Mouse (Mus musculus) forebrain, embryonic 14.5 days (tissue): ENCODE data around the gene Sidt1. TPM values are rescaled to one million over a fixed set of nuclear protein-coding genes. Genes with fewer than 3 reads are reported as not detected.

Experiments
- ATAC-seq: fragments of 200-750 bp; cut with Nextera tagmentation; 2 replicates; pipeline ENCODE4 v1.8.0; 2017; ENCODE audit warnings: mild to moderate bottlenecking, moderate library complexity
- DNase-seq: peaks from one replicate; pipeline ENCODE4 v3.0.0-alpha.2; 2015; ENCODE audit warnings: low spot score
- H3K27ac ChIP-seq: fragments of 300-500 bp; sonication (generic); 2 replicates; pipeline ENCODE4 v1.5.1; 2014; ENCODE audit warnings: low read depth, mild to moderate bottlenecking, control low read depth, low read length, moderate library complexity
- H3K27me3 ChIP-seq: fragments of 300-500 bp; sonication (generic); replicated peaks from 2 replicates; pipeline ENCODE4 v1.6.1; 2014; ENCODE audit warnings: low read length, control low read depth, mixed read lengths; ENCODE audit not compliant: control insufficient read depth, insufficient read depth
- H3K36me3 ChIP-seq: fragments of 300-500 bp; sonication (generic); 2 replicates; pipeline ENCODE4 v1.6.1; 2014; ENCODE audit warnings: low read length, control low read depth; ENCODE audit not compliant: control insufficient read depth, insufficient read depth
- H3K4me1 ChIP-seq: fragments of 300-500 bp; sonication (generic); 2 replicates; pipeline ENCODE4 v1.6.1; 2014; ENCODE audit warnings: antibody characterized with exemption, low read length, control low read depth; ENCODE audit not compliant: control insufficient read depth, insufficient read depth
- H3K4me2 ChIP-seq: fragments of 300-500 bp; sonication (generic); 2 replicates; pipeline ENCODE4 v1.6.1; 2014; ENCODE audit warnings: mild to moderate bottlenecking, control low read depth, low read length
- H3K4me3 ChIP-seq: fragments of 300-500 bp; sonication (generic); 2 replicates; pipeline ENCODE4 v1.5.1; 2014; ENCODE audit warnings: low read depth, low read length, control low read depth
- H3K9ac ChIP-seq: fragments of 300-500 bp; sonication (generic); 2 replicates; pipeline ENCODE4 v1.6.1; 2014; ENCODE audit warnings: mild to moderate bottlenecking, low read length, control low read depth, moderate library complexity
- H3K9me3 ChIP-seq: fragments of 300-500 bp; sonication (generic); replicated peaks from 2 replicates; pipeline ENCODE4 v1.6.1; 2016; ENCODE audit warnings: low read length, control low read depth, mixed read lengths; ENCODE audit not compliant: control insufficient read depth
- WGBS: fragments of 180-500 bp; shearing (Covaris S2); extraction: QIAGEN DNeasy Blood & Tissue Kit; methylation state at CpG from one replicate; pipeline ENCODE4 v1.1.7; 2014; 5-methylcytosine and 5-hydroxymethylcytosine counted together
- polyA plus RNA-seq: library from polyadenylated mRNA; unstranded; fragments of >200 nt; fragmentation: Nextera tagmentation; extraction: Ambion mirVana; gene quantifications from 2 replicates; pipeline ENCODE4 v1.2.1, GENCODE M21; 2014

The Sidt1 gene
- polyA plus RNA-seq, 1 experiment from 2014 or later, result 3.9 TPM

GRCm38 (mm10) chr16:44268541-44269215, 64.3 kb downstream of the Sidt1 start:
- 89% methylated on average over 7 of the region's 7 CpGs for WGBS
- Histone ChIP-seq H3K27me3 (no peaks in the 10 kb centered on the region), H3K4me3 (no peak overlapping the region), H3K27ac (no peak overlapping the region), H3K9ac (no peak overlapping the region), H3K9me3 (no peaks in the 10 kb centered on the region), H3K4me2 (no peak overlapping the region), H3K4me1 (no peaks in the 10 kb centered on the region), H3K36me3 (no peaks in the 10 kb centered on the region)
- no peak for DNase-seq
- no peak for ATAC-seq

GRCm38 (mm10) chr16:44265562-44265961, 67.4 kb downstream of the Sidt1 start:
- DNase-seq, result no peak
- 91% methylated on average over 6 of the region's 6 CpGs for WGBS

GRCm38 (mm10) chr16:44264916-44265315, 68.1 kb downstream of the Sidt1 start:
- no peak for ATAC-seq
- no peak overlapping the region for H3K4me3 ChIP-seq
- 45% methylated on average over 2 of the region's 2 CpGs for WGBS
- H3K9ac ChIP-seq, result no peak overlapping the region
- H3K27ac ChIP-seq, result no peak overlapping the region
- DNase-seq, result no peak
- H3K36me3 ChIP-seq, result no peaks in the 10 kb centered on the region
- H3K4me2 ChIP-seq, result no peak overlapping the region
- H3K27me3 ChIP-seq, result no peaks in the 10 kb centered on the region
- no peaks in the 10 kb centered on the region for H3K9me3 ChIP-seq
- no peaks in the 10 kb centered on the region for H3K4me1 ChIP-seq

More at GRCm38 (mm10) chr16:44265562-44265961, 67.4 kb downstream of the Sidt1 start:
- no peaks in the 10 kb centered on the region for H3K27me3 ChIP-seq
- no peak overlapping the region for H3K4me2 ChIP-seq
- H3K36me3 ChIP-seq, result no peaks in the 10 kb centered on the region
- no peaks in the 10 kb centered on the region for H3K4me1 ChIP-seq
- no peak overlapping the region for H3K9ac ChIP-seq
- ATAC-seq, result no peak
- no peaks in the 10 kb centered on the region for H3K9me3 ChIP-seq
- H3K27ac ChIP-seq, result no peak overlapping the region
- no peak overlapping the region for H3K4me3 ChIP-seq

GRCm38 (mm10) chr16:44257476-44257875, 75.5 kb downstream of the Sidt1 start:
- no peak for ATAC-seq
- Histone ChIP-seq H3K4me2 (no peak overlapping the region), H3K4me3 (no peak overlapping the region), H3K9ac (no peak overlapping the region), H3K36me3 (no peaks in the 10 kb centered on the region), H3K9me3 (no peaks in the 10 kb centered on the region), H3K27ac (no peak overlapping the region), H3K27me3 (no peaks in the 10 kb centered on the region), H3K4me1 (no peaks in the 10 kb centered on the region)
- 90% methylated on average over 3 of the region's 3 CpGs for WGBS
- no peak for DNase-seq

GRCm38 (mm10) chr16:44254698-44255097, 78.3 kb downstream of the Sidt1 start:
- ATAC-seq, result no peak
- Histone ChIP-seq H3K27me3 (no peaks in the 10 kb centered on the region), H3K9me3 (no peaks in the 10 kb centered on the region), H3K27ac (no peak overlapping the region), H3K4me2 (no peak overlapping the region), H3K36me3 (no peaks in the 10 kb centered on the region), H3K9ac (no peak overlapping the region), H3K4me3 (no peak overlapping the region), H3K4me1 (no peaks in the 10 kb centered on the region)
- WGBS, result 84% methylated on average over 7 of the region's 7 CpGs
- DNase-seq, result peak; percentile 30

GRCm38 (mm10) chr16:44253797-44254634, 79.0 kb downstream of the Sidt1 start:
- DNase-seq (no peak), ATAC-seq (no peak)
- Histone ChIP-seq H3K27ac (no peak overlapping the region), H3K4me3 (no peak overlapping the region), H3K9me3 (no peaks in the 10 kb centered on the region), H3K9ac (no peak overlapping the region), H3K27me3 (no peaks in the 10 kb centered on the region), H3K4me1 (no peaks in the 10 kb centered on the region), H3K4me2 (no peak overlapping the region), H3K36me3 (no peaks in the 10 kb centered on the region)
- 79% methylated on average over 7 of the region's 7 CpGs for WGBS

- no peak for DNase-seq
- Histone ChIP-seq H3K4me2 (no peak overlapping the region), H3K9ac (no peak overlapping the region), H3K4me3 (no peak overlapping the region), H3K36me3 (no peaks in the 10 kb centered on the region), H3K4me1 (no peaks in the 10 kb centered on the region), H3K27ac (no peak overlapping the region), H3K27me3 (no peaks in the 10 kb centered on the region), H3K9me3 (no peaks in the 10 kb centered on the region)
- WGBS, result 91% methylated on average over 3 of the region's 3 CpGs
- no peak for ATAC-seq
Measured at GRCm38 (mm10) chr16:44252735-44253134, 80.3 kb downstream of the Sidt1 start.

- no peak for ATAC-seq
- Histone ChIP-seq H3K4me3 (no peak overlapping the region), H3K27ac (no peak overlapping the region), H3K36me3 (no peaks in the 10 kb centered on the region), H3K27me3 (no peaks in the 10 kb centered on the region), H3K4me2 (no peak overlapping the region), H3K4me1 (no peaks in the 10 kb centered on the region), H3K9ac (no peak overlapping the region), H3K9me3 (no peaks in the 10 kb centered on the region)
- no peak for DNase-seq
- WGBS, result 97% methylated on average over 10 of the region's 10 CpGs
Measured at GRCm38 (mm10) chr16:44249985-44250384, 83.0 kb downstream of the Sidt1 start.

GRCm38 (mm10) chr16:44243323-44243722, 89.7 kb downstream of the Sidt1 start:
- H3K4me2 ChIP-seq, result no peak overlapping the region
- ATAC-seq (no peak), DNase-seq (no peak)
- no peak overlapping the region for H3K9ac ChIP-seq
- H3K36me3 ChIP-seq, result no peaks in the 10 kb centered on the region
- H3K4me3 ChIP-seq, result no peak overlapping the region
- no peaks in the 10 kb centered on the region for H3K9me3 ChIP-seq
- 87% methylated on average over 7 of the region's 7 CpGs for WGBS
- H3K27ac ChIP-seq, result no peak overlapping the region
- no peaks in the 10 kb centered on the region for H3K4me1 ChIP-seq
- no peaks in the 10 kb centered on the region for H3K27me3 ChIP-seq
